Mouse (Mus musculus) erythroblast, embryonic 14.5 days (primary cell): ENCODE measurements around the gene Reep6. TPM values are rescaled to one million over a fixed set of nuclear protein-coding genes. Genes with fewer than 3 reads are reported as not detected.

Experiments
- H3K27me3 ChIP-seq: 2 replicates; pipeline ENCODE4 v1.6.1; 2012; ENCODE audit warnings: inconsistent platforms; ENCODE audit not compliant: control insufficient read depth
- H3K36me3 ChIP-seq: 2 replicates; pipeline ENCODE4 v1.6.1; 2012; ENCODE audit warnings: mild to moderate bottlenecking, inconsistent platforms; ENCODE audit not compliant: control insufficient read depth
- H3K4me1 ChIP-seq: 2 replicates; pipeline ENCODE4 v1.6.1; 2012; ENCODE audit warnings: inconsistent platforms; ENCODE audit not compliant: control insufficient read depth
- H3K4me3 ChIP-seq: replicated peaks from 2 replicates; pipeline ENCODE3; 2012; ENCODE audit warnings: moderate library complexity, mild to moderate bottlenecking, inconsistent platforms
- H3K9me3 ChIP-seq: 2 replicates; pipeline ENCODE4 v1.6.1; 2012; ENCODE audit warnings: low read length, inconsistent platforms, mixed read lengths; ENCODE audit not compliant: control insufficient read depth
- GATA1 ChIP-seq: IDR thresholded peaks from 2 replicates; pipeline ENCODE4 v1.6.1; 2012; ENCODE audit warnings: low read length, inconsistent platforms, mixed read lengths
- TAL1 ChIP-seq: IDR thresholded peaks from 3 replicates; pipeline ENCODE4 v1.6.1; 2012; ENCODE audit warnings: low read length, inconsistent platforms, mixed read lengths
- polyA plus RNA-seq: library from polyadenylated mRNA; stranded (reverse); fragments of >175 nt; gene quantifications from 2 replicates; pipeline ENCODE4 v1.2.3, GENCODE M21; 2012

Gene Reep6
- polyA plus RNA-seq, 1 experiment = 21.4 TPM

DNA sequence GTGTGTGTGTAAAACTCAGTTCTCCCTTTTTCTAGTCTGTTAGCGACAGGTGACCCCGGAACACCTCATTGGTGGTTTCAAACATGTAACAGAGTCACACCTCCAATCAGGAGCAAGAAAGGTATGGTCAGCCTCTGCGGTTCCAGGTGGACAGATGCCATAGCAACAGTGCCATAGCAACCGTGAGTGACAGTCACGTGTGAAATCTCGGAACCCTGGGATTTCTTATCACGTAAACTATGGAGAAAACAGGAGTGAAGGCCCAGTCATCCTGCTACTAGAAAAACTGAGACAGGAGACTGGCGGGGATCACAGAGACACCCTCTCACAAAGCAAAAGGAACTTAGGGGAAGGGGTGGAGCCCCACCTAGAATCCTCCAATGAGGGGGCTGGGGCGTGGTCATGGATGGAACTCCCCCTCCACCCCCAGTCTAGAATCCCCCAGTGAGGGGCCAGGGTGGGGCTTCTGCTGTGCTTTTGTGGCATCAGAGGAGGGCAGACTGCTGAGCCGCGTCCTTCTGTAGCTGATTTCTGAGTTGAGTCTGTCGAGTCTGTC, 41.7 kb downstream of the Reep6 start:
- peaks cover 51% of the 10 kb centered on the region for H3K27me3 ChIP-seq
- TF ChIP-seq GATA1 = no peak
- TF ChIP-seq TAL1 = no peak

DNA sequence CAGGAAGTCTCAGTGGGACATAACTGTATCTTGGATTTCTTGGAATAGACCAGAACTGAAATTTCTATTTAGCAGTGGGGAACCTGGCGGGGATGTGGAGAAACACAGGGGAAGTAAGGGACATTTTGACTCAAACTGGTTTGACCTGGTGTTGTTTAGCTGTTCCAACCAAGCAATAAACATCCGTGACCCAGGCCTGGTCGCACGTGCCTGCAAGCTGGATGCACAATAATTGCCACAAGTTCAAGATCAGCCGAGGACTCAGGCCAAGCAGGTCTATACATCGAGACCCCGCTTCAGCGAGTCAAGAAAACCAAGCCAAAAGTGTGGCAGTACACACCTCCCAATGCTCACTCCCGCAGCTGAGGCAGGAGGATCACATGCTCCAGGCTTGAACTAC, 42.2 kb downstream of the Reep6 start:
- Histone ChIP-seq H3K27me3 (peaks cover 48% of the 10 kb centered on the region), H3K4me3 (no peak overlapping the region), H3K4me1 (peaks cover 2% of the 10 kb centered on the region), H3K36me3 (no peaks in the 10 kb centered on the region), H3K9me3 (peaks cover 7% of the 10 kb centered on the region)
- TF ChIP-seq TAL1 (no peak), GATA1 (no peak)

More for the DNA sequence above, 41.7 kb downstream of the Reep6 start:
- no peak overlapping the region for H3K4me3 ChIP-seq
- peaks cover 7% of the 10 kb centered on the region for H3K9me3 ChIP-seq
- peaks cover 2% of the 10 kb centered on the region for H3K4me1 ChIP-seq
- H3K36me3 ChIP-seq = no peaks in the 10 kb centered on the region

DNA sequence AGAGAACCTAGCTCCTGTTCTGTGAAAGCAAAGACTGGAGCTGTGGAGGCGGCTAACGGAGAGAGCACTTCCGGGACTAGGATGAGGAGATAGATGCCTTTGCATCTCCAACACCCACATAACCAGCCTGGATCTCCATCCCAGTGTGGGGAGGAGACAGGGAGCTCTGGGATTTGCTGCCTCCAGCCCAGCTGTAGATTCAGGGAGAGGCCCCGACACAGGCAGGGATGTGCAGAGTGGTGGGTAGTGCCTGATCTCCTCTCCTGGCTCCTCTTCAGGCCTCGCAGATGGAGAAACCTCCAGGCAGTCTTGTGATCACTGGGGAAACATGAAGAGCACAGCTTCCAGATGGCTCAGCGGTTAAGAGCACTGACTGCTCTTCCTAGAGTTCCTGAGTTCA, 43.0 kb downstream of the Reep6 start:
- no peak overlapping the region for H3K4me3 ChIP-seq
- no peaks in the 10 kb centered on the region for H3K36me3 ChIP-seq
- peaks cover 7% of the 10 kb centered on the region for H3K9me3 ChIP-seq
- H3K4me1 ChIP-seq = peaks cover 4% of the 10 kb centered on the region
- peaks cover 41% of the 10 kb centered on the region for H3K27me3 ChIP-seq
- TF ChIP-seq GATA1 = no peak
- no peak for TF ChIP-seq TAL1

DNA sequence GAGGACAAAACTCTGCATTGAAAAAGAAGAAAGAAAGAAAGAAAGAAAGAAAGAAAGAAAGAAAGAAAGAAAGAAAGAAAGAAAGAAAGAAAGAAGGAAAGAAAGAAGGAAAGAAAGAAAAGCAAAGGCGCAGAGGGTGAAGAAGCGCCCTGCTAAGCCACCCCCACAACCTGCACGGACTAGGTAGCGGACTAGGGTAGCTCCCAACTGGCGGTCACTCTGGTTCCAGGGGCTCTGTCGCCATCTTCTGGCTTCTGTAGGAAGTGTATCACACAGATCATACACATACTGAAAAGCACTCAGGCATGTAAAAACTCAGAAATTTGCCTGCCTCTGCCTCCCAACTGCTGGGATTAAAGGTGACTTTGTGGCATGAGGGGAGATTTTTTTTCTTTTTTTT, 44.3 kb downstream of the Reep6 start:
- TF ChIP-seq GATA1 (no peak), TAL1 (no peak)
- Histone ChIP-seq H3K36me3 (no peaks in the 10 kb centered on the region), H3K9me3 (no peaks in the 10 kb centered on the region; the same call in 1 of the 2 replicates)

DNA sequence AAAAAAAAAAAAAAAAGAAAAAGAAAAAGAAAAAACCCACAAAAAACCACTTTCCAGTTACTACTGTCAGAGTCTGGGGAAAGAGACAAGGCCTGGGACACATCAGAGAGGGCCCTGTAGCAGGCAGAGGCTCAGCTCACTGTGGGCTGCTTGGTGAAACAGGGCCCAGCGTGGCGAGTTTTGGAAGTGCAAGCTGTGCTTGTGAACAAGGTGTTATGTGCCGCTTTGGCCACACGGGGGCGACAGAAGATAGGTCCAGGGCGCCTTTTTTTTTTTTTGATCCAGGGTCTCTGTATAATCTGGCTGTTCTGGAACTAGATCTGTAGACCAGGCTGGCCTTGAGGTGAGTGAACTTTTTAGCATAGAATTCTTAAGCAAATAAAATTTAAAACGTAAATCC, 46.4 kb downstream of the Reep6 start:
- Histone ChIP-seq H3K4me3 (no peak overlapping the region), H3K36me3 (peaks cover 14% of the 10 kb centered on the region), H3K9me3 (peaks cover 3% of the 10 kb centered on the region), H3K4me1 (peaks cover 12% of the 10 kb centered on the region), H3K27me3 (peaks cover 22% of the 10 kb centered on the region)
- no peak for TF ChIP-seq TAL1
- no peak for TF ChIP-seq GATA1

More for the DNA sequence above, 44.3 kb downstream of the Reep6 start:
- Histone ChIP-seq H3K27me3 (peaks cover 30% of the 10 kb centered on the region), H3K4me1 (peaks cover 11% of the 10 kb centered on the region), H3K4me3 (no peak overlapping the region)

DNA sequence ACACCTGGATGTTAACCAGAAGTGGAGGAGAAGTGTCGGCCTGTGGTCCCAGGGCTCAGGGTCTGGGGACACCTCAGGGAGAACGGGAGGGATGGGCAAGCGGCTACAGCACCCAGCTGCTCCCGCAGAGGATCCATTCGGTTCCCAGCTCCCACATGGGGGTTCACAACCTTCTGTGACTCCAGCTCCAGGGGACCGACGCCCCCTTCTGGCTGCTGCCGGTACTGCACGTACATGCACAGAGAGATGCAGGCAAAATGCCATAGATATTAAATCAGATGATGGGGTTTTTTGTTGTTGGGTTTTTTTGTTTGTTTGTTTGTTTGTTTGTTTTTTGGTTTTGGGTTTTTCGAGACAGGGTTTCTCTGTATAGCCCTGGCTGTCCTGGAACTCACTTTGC, 48.0 kb downstream of the Reep6 start:
- Histone ChIP-seq H3K9me3 (peaks cover 16% of the 10 kb centered on the region), H3K27me3 (peaks cover 6% of the 10 kb centered on the region), H3K36me3 (peaks cover 29% of the 10 kb centered on the region), H3K4me3 (no peak overlapping the region), H3K4me1 (peaks cover 16% of the 10 kb centered on the region)
- TF ChIP-seq GATA1 (no peak), TAL1 (no peak)

DNA sequence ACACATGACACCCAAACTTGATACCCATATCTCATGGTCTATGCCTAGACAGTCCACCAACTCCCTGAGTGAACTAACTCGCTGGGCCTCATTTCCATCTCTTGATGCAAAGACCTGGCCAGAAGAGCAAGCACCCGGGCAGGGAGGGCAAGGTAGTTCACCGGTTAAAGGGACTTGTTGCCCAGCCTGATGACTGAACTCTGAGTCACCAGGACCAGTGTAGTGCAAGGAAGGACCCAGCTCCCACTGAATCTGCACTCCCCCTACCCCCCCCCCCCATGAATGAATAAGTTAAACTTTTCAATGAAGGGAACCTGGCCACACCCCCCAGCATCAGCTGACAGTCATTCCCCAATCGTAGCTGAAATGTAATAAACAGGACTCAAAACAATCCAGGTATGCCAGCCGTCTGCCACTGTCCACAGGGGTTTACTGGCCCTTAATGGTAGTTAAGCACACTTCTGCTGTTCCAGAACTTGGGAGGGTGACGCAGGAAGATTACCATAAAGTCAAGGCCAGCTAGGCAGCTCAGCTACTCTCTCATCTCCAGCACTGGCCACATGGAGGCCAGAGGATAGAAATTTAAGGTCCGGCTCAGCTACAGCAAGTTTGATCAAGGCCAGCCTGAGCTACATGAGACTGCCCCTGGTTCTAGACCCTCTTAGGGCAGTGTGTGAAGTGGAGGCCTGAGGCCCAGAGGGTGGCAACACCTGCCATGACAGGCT, 53.0 kb downstream of the Reep6 start:
- TF ChIP-seq GATA1 = no peak
- TF ChIP-seq TAL1 = no peak
- Histone ChIP-seq H3K36me3 (peaks cover 43% of the 10 kb centered on the region), H3K4me1 (peaks cover 61% of the 10 kb centered on the region), H3K27me3 (peaks cover 12% of the 10 kb centered on the region), H3K4me3 (no peak overlapping the region), H3K9me3 (peaks cover 16% of the 10 kb centered on the region)

DNA sequence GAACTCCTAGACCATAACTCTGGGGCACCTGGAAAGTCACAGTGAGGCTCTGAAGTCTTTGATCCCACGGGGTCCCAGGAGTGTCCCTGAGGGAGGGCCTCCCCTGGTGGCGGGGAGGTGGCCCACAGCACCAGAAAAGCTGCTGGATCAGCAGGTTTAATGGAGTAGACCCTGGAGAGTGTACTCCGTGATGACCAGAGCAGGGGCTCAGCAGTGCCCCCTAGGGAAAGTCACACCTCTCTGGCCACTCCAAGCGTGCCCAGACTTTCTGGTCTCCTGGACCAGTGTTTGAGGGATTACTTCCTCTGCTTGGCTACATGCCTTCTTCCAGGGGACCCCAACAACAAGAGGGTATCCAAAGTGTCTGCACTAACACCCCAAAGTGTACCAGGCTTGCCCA, 53.7 kb downstream of the Reep6 start:
- H3K27me3 ChIP-seq = peaks cover 12% of the 10 kb centered on the region
- TF ChIP-seq TAL1 = no peak
- TF ChIP-seq GATA1 = no peak
- peaks cover 16% of the 10 kb centered on the region for H3K9me3 ChIP-seq
- H3K4me1 ChIP-seq = peaks cover 64% of the 10 kb centered on the region
- H3K4me3 ChIP-seq = no peak overlapping the region
- H3K36me3 ChIP-seq = peaks cover 43% of the 10 kb centered on the region

DNA sequence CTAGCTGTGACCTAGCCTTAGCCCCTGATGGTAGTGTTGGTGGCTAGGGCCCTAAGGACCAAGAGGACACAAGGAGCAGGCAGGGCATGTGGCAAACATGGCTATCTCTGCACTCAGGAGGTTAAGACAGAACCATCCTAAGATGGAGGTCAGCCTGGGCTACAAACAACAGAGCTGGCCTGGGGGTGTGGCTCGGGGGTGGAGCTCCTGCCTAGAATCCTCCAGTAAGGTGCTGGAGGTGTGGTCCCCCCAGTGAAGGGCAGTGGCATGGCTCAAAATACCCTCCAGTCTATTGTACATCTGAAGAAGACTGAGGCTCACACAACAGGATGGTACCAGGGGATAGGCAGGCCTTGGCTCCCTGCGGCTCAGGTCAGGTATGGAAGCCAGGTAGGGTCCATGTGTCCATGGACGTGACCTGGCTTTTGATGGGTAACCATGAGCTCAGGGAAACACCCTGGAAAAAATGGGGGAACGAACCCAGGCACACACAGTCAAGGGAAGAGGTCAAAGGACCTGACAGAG, 54.4 kb downstream of the Reep6 start:
- TF ChIP-seq TAL1 (no peak), GATA1 (no peak)
- H3K4me3 ChIP-seq = peak overlapping the region; percentile 76
- peaks cover 43% of the 10 kb centered on the region for H3K36me3 ChIP-seq
- H3K4me1 ChIP-seq = peaks cover 65% of the 10 kb centered on the region
- H3K27me3 ChIP-seq = peaks cover 12% of the 10 kb centered on the region
- H3K9me3 ChIP-seq = peaks cover 16% of the 10 kb centered on the region
